Mouse (Mus musculus) forebrain, embryonic 11.5 days (tissue): ENCODE data around the gene Phlda3. TPM values are rescaled to one million over a fixed set of nuclear protein-coding genes. Genes with fewer than 3 reads are reported as not detected.

Source experiments
- ATAC-seq: fragments of 200-750 bp; cut with Nextera tagmentation; replicated peaks from 2 replicates; pipeline ENCODE4 v1.8.0; 2017; ENCODE audit warnings: moderate TSS enrichment; ENCODE audit not compliant: low FRiP score
- DNase-seq: peaks from one replicate; pipeline ENCODE4 v3.0.0-alpha.2; 2017; ENCODE audit warnings: low spot score
- H3K27ac ChIP-seq: fragments of 300-500 bp; sonication (generic); 2 replicates; pipeline ENCODE4 v1.5.1; 2014; ENCODE audit warnings: low read depth, low read length
- H3K27me3 ChIP-seq: fragments of 300-500 bp; sonication (generic); 2 replicates; pipeline ENCODE4 v1.6.1; 2014; ENCODE audit warnings: mild to moderate bottlenecking, low read length, mixed read lengths; ENCODE audit not compliant: control insufficient read depth, insufficient read depth
- H3K36me3 ChIP-seq: fragments of 300-500 bp; sonication (generic); 2 replicates; pipeline ENCODE4 v1.6.1; 2014; ENCODE audit warnings: mild to moderate bottlenecking, low read length, moderate library complexity, mixed read lengths; ENCODE audit not compliant: control insufficient read depth, insufficient read depth
- H3K4me1 ChIP-seq: fragments of 300-500 bp; sonication (generic); replicated peaks from 2 replicates; pipeline ENCODE4 v1.6.1; 2014; ENCODE audit warnings: low read length, mixed read lengths; ENCODE audit not compliant: control insufficient read depth, insufficient read depth
- H3K4me2 ChIP-seq: fragments of 300-500 bp; sonication (generic); 2 replicates; pipeline ENCODE4 v1.6.1; 2014; ENCODE audit warnings: low read depth, mild to moderate bottlenecking, low read length, moderate library complexity, mixed read lengths; ENCODE audit not compliant: severe bottlenecking
- H3K4me3 ChIP-seq: fragments of 300-500 bp; sonication (generic); 2 replicates; pipeline ENCODE4 v1.5.1; 2014; ENCODE audit warnings: low read depth, low read length
- H3K9ac ChIP-seq: fragments of 300-500 bp; sonication (generic); 2 replicates; pipeline ENCODE4 v1.6.1; 2014; ENCODE audit warnings: low read length
- H3K9me3 ChIP-seq: fragments of 300-500 bp; sonication (generic); 2 replicates; pipeline ENCODE4 v1.6.1; 2016; ENCODE audit warnings: low read length, mixed read lengths; ENCODE audit not compliant: control insufficient read depth
- WGBS: fragments of 180-500 bp; shearing (Covaris S2); extraction: QIAGEN DNeasy Blood & Tissue Kit; methylation state at CpG from one replicate; pipeline ENCODE4 v1.1.7; 2014; 5-methylcytosine and 5-hydroxymethylcytosine counted together
- polyA plus RNA-seq: library from polyadenylated mRNA; unstranded; fragments of >200 nt; fragmentation: Nextera tagmentation; extraction: Ambion mirVana; gene quantifications from 2 replicates; pipeline ENCODE4 v1.2.1, GENCODE M21; 2014

Gene Phlda3
- polyA plus RNA-seq, 1 experiment from 2014 or later, result 21.5 TPM

- H3K36me3 ChIP-seq, result no peaks in the 10 kb centered on the region
- WGBS, result 88% methylated on average over 4 of the region's 4 CpGs
- 0 out of 2 replicates have a peak, but pooled peaks cover 1% of the 10 kb centered on the region for H3K4me1 ChIP-seq
- no peaks in the 10 kb centered on the region for H3K9me3 ChIP-seq
- H3K9ac ChIP-seq, result no peak overlapping the region
- no peak overlapping the region for H3K4me2 ChIP-seq
- H3K27ac ChIP-seq, result no peak overlapping the region
- H3K4me3 ChIP-seq, result no peak overlapping the region
- H3K27me3 ChIP-seq, result no peaks in the 10 kb centered on the region
- DNase-seq, result no peak
- no peak for ATAC-seq
Observed at GRCm38 (mm10) chr1:135746248-135746647, 19.7 kb upstream of the Phlda3 start.

DNA sequence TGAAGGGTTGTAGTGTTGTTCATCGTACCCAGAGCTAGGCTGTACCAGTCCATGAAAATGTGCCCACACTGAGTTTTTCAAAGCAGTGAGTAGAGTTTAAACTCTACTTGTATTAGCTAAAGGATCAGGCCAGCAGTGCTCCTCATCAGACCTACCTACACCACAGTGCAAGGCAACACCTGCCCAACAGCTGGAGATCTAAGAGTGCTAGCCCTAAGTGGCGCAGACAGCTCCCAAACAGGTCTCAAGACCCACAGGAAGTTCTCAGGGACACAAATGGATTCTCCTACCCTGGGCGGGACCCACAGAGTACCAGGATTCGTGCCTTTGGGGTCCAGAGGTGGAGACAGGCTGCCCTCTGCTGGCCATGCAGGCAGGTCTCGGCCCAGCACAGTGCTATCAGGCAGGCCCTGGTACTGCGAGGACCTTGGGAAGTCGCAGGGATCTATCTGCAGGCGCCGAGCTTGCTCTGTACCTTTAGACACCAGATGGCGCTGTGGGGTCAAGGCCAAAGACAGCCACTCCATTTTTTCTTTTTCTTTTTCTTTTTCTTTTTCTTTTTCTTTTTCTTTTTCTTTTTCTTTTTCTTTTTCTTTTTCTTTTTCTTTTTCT, 13.1 kb upstream of the Phlda3 start:
- Histone ChIP-seq H3K36me3 (no peaks in the 10 kb centered on the region), H3K4me1 (no peaks in the 10 kb centered on the region), H3K27ac (no peak overlapping the region), H3K9ac (no peak overlapping the region), H3K4me3 (no peak overlapping the region), H3K27me3 (no peaks in the 10 kb centered on the region), H3K9me3 (no peaks in the 10 kb centered on the region), H3K4me2 (no peak overlapping the region)
- DNase-seq (peak; percentile 97), ATAC-seq (peak; percentile 99)
- 12% methylated on average over 10 of the region's 10 CpGs for WGBS

GRCm38 (mm10) chr1:135755287-135755686, 10.6 kb upstream of the Phlda3 start:
- H3K36me3 ChIP-seq, result no peaks in the 10 kb centered on the region
- no peak overlapping the region for H3K4me3 ChIP-seq
- H3K9me3 ChIP-seq, result no peaks in the 10 kb centered on the region
- no peaks in the 10 kb centered on the region for H3K4me1 ChIP-seq
- no peaks in the 10 kb centered on the region for H3K27me3 ChIP-seq
- no peak overlapping the region for H3K4me2 ChIP-seq
- WGBS, result 68% methylated on average over 9 of the region's 9 CpGs
- no peak overlapping the region for H3K9ac ChIP-seq
- no peak overlapping the region for H3K27ac ChIP-seq
- ATAC-seq (no peak), DNase-seq (no peak)

- Histone ChIP-seq H3K4me2 (no peak overlapping the region), H3K9ac (no peak overlapping the region), H3K36me3 (no peaks in the 10 kb centered on the region), H3K4me1 (no peaks in the 10 kb centered on the region), H3K27me3 (no peaks in the 10 kb centered on the region), H3K27ac (no peak overlapping the region), H3K4me3 (no peak overlapping the region), H3K9me3 (no peaks in the 10 kb centered on the region)
- ATAC-seq, result no peak
- no peak for DNase-seq
- WGBS, result 82% methylated on average over 3 of the region's 3 CpGs
Observed at GRCm38 (mm10) chr1:135755913-135756312, 10.0 kb upstream of the Phlda3 start.

- 81% methylated on average over 8 of the region's 8 CpGs for WGBS
- no peak for DNase-seq
- ATAC-seq, result no peak
- Histone ChIP-seq H3K27ac (no peak overlapping the region), H3K4me2 (no peak overlapping the region), H3K9me3 (no peaks in the 10 kb centered on the region), H3K9ac (no peak overlapping the region), H3K27me3 (no peaks in the 10 kb centered on the region), H3K4me1 (no peaks in the 10 kb centered on the region), H3K4me3 (no peak overlapping the region), H3K36me3 (no peaks in the 10 kb centered on the region)
Observed at GRCm38 (mm10) chr1:135757287-135757686, 8.6 kb upstream of the Phlda3 start.

DNA sequence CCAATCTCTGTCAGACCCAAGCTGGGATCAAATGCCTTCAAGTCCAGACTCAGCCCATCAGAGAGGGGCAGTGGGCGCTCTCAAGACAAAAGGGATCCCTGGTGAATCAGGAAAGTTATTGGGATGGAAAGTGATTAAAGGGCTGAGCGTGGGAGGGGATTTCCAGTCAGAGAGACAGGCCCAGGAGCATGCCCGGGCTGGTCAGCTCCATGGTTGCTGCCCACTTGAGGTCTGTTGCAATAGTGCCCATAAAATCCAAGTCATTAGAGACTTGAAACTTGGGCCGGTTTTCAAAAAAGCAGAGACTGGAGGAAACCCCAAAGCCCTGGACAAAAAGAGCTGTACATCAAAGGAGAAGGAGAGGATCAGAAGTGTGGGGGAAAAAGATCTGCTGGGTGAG, 6.2 kb upstream of the Phlda3 start:
- H3K27me3 ChIP-seq, result no peaks in the 10 kb centered on the region
- H3K36me3 ChIP-seq, result no peaks in the 10 kb centered on the region
- no peak overlapping the region for H3K27ac ChIP-seq
- no peak for DNase-seq
- 29% methylated on average over 4 of the region's 4 CpGs for WGBS
- H3K9ac ChIP-seq, result no peak overlapping the region
- no peak overlapping the region for H3K4me2 ChIP-seq
- no peak overlapping the region for H3K4me3 ChIP-seq
- no peak for ATAC-seq
- no peaks in the 10 kb centered on the region for H3K4me1 ChIP-seq
- H3K9me3 ChIP-seq, result no peaks in the 10 kb centered on the region

GRCm38 (mm10) chr1:135760216-135760615, 5.7 kb upstream of the Phlda3 start:
- no peaks in the 10 kb centered on the region for H3K36me3 ChIP-seq
- no peak for ATAC-seq
- no peak for DNase-seq
- no peaks in the 10 kb centered on the region for H3K9me3 ChIP-seq
- H3K27me3 ChIP-seq, result no peaks in the 10 kb centered on the region; the same call in 1 of the 2 replicates
- H3K4me3 ChIP-seq, result no peak overlapping the region
- no peak overlapping the region for H3K9ac ChIP-seq
- H3K4me2 ChIP-seq, result no peak overlapping the region
- WGBS, result 70% methylated on average over 8 of the region's 8 CpGs
- no peaks in the 10 kb centered on the region for H3K4me1 ChIP-seq
- no peak overlapping the region for H3K27ac ChIP-seq

GRCm38 (mm10) chr1:135761728-135762127, 4.2 kb upstream of the Phlda3 start:
- no peaks in the 10 kb centered on the region for H3K36me3 ChIP-seq
- no peak overlapping the region for H3K27ac ChIP-seq
- H3K27me3 ChIP-seq, result no peaks in the 10 kb centered on the region; the same call in 1 of the 2 replicates
- ATAC-seq, result no peak
- no peaks in the 10 kb centered on the region for H3K9me3 ChIP-seq
- DNase-seq, result no peak
- H3K4me3 ChIP-seq, result no peak overlapping the region
- no peak overlapping the region for H3K9ac ChIP-seq
- peaks cover 3% of the 10 kb centered on the region; the same call in 1 of the 2 replicates for H3K4me1 ChIP-seq
- WGBS, result 91% methylated on average over 5 of the region's 5 CpGs
- H3K4me2 ChIP-seq, result no peak overlapping the region

GRCm38 (mm10) chr1:135763503-135764205, 2.3 kb upstream of the Phlda3 start:
- WGBS, result 80% methylated on average over 9 of the region's 9 CpGs

More at GRCm38 (mm10) chr1:135763503-135764205, 2.3 kb upstream of the Phlda3 start:
- Histone ChIP-seq H3K36me3 (no peaks in the 10 kb centered on the region; the same call in 1 of the 2 replicates), H3K9me3 (no peaks in the 10 kb centered on the region), H3K4me1 (peaks cover 4% of the 10 kb centered on the region; the same call in 1 of the 2 replicates), H3K27me3 (no peaks in the 10 kb centered on the region; the same call in 1 of the 2 replicates), H3K27ac (no peak overlapping the region), H3K4me2 (no peak overlapping the region), H3K9ac (no peak overlapping the region), H3K4me3 (no peak overlapping the region)
- no peak for ATAC-seq
- DNase-seq, result no peak
